Mouse (Mus musculus): Measurements from ENCODE around the gene Ptgir.

The Ptgir gene

GRCm38 (mm10) chr7:16906281-16906680 is at the start of gene Ptgir:
Ptgir (plus strand) TSS chr7:16906490.
- DNase-seq (ENCODE audit: low spot score in 2 of 2): peak in 1 of 2 experiments; percentile 52

- DNase-seq (ENCODE audit: low spot score in 2 of 2): peak in 1 of 2 experiments; percentile 74
Measured at GRCm38 (mm10) chr7:16858336-16858735, 48.0 kb upstream of the Ptgir start.

GRCm38 (mm10) chr7:16859902-16860651 is 46.2 kb upstream of the Ptgir start:
- DNase-seq (ENCODE audit: low spot score in 2 of 2): peak; percentile 47 to 74

GRCm38 (mm10) chr7:16867488-16867887 is 38.8 kb upstream of the Ptgir start:
- DNase-seq (ENCODE audit: low spot score in 2 of 2): no peak

GRCm38 (mm10) chr7:16869497-16869896 is 36.8 kb upstream of the Ptgir start:
- DNase-seq (ENCODE audit: low spot score in 2 of 2): no peak

GRCm38 (mm10) chr7:16871600-16871999 is 34.7 kb upstream of the Ptgir start:
- no peak for DNase-seq (ENCODE audit: low spot score in 2 of 2)

GRCm38 (mm10) chr7:16872478-16872877 is 33.8 kb upstream of the Ptgir start:
- DNase-seq (ENCODE audit: low spot score in 2 of 2): no peak

GRCm38 (mm10) chr7:16873392-16873791 is 32.9 kb upstream of the Ptgir start:
- no peak for DNase-seq (ENCODE audit: low spot score in 2 of 2)

- peak; percentile 68 to 87 for DNase-seq (ENCODE audit: low spot score in 2 of 2)
Measured at GRCm38 (mm10) chr7:16874190-16874589, 32.1 kb upstream of the Ptgir start.

- DNase-seq (ENCODE audit: low spot score in 2 of 2): peak; percentile 95 to 98
Measured at GRCm38 (mm10) chr7:16874756-16875309, 31.5 kb upstream of the Ptgir start.

GRCm38 (mm10) chr7:16875310-16875325 is 31.2 kb upstream of the Ptgir start, which contains the start of gene Dact3:
Dact3 (plus strand) TSS chr7:16875317.
- DNase-seq (ENCODE audit: low spot score in 2 of 2): no peak

GRCm38 (mm10) chr7:16875326-16875725 is 31.0 kb upstream of the Ptgir start:
- DNase-seq (ENCODE audit: low spot score in 2 of 2): no peak

GRCm38 (mm10) chr7:16876006-16876405 is 30.3 kb upstream of the Ptgir start:
- DNase-seq (ENCODE audit: low spot score in 2 of 2): no peak

- no peak for DNase-seq (ENCODE audit: low spot score in 2 of 2)
Measured at GRCm38 (mm10) chr7:16876608-16877007, 29.7 kb upstream of the Ptgir start.

GRCm38 (mm10) chr7:16877717-16878116 is 28.6 kb upstream of the Ptgir start:
- DNase-seq (ENCODE audit: low spot score in 2 of 2): no peak

- no peak for DNase-seq (ENCODE audit: low spot score in 2 of 2)
Measured at GRCm38 (mm10) chr7:16879796-16880547, 26.3 kb upstream of the Ptgir start.

GRCm38 (mm10) chr7:16880615-16881014 is 25.7 kb upstream of the Ptgir start:
- no peak for DNase-seq (ENCODE audit: low spot score in 2 of 2)

GRCm38 (mm10) chr7:16883162-16883561 is 23.1 kb upstream of the Ptgir start:
- no peak for DNase-seq (ENCODE audit: low spot score in 2 of 2)

GRCm38 (mm10) chr7:16884334-16884733 is 22.0 kb upstream of the Ptgir start:
- DNase-seq (ENCODE audit: low spot score in 2 of 2): no peak

GRCm38 (mm10) chr7:16885271-16885776 is 21.0 kb upstream of the Ptgir start:
- DNase-seq (ENCODE audit: low spot score in 2 of 2): no peak

- DNase-seq (ENCODE audit: low spot score in 2 of 2): no peak
Measured at GRCm38 (mm10) chr7:16885905-16886304, 20.4 kb upstream of the Ptgir start.

GRCm38 (mm10) chr7:16890536-16890935 is 15.8 kb upstream of the Ptgir start:
- DNase-seq (ENCODE audit: low spot score in 2 of 2): no peak

GRCm38 (mm10) chr7:16890944-16891343 is 15.3 kb upstream of the Ptgir start:
- no peak for DNase-seq (ENCODE audit: low spot score in 2 of 2)

Data from spleen, postnatal 10 days (tissue).